13 mouse cellular contexts compared by ENCODE assay signal in the genomic region with DNA sequence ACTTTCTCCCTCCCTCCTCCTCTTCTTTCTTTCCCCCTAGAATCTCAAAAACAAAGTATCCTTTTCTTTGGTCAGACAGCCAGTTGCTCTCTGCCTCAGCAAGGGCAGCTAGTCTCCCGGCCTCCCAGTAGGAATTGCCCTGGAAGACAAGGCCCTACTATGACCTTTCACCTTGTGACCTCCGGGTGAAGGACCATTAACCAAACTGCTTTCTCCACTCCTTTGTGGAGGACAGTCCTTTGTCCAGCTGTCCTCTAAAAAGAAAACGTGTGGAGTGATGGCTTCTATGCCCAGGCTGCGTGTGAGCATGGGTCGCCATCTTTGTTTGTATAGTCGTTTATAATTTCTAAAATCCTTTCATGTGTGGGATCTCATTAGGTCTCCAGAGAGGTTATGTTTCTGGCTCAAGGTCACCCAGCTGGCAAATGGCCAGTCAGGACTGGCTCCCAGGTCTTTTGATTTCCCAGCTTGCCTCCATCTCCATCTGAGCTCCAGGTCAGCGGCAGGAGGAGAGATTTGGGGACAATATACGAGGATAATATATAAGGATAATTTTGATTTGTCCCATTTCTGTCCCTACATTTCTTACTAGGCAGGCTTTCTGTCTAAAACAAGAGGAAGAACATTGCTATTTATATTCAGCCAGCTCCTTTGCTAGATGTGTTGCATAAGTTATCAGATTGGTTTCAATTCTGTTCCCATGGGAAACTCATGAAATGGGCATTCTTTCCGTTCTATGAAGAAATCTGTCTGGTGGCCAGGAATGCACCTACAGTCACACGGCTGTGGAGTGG.
DNase-seq lines count a peak whose midpoint lies in the region; ATAC-seq and TF ChIP-seq lines count a peak whose summit lies in the region.
"Had no signal": no experiment of that assay in that cellular context is flagged by ENCODE, and none has a peak within 500 bp of the region (broad histone marks: within the 10 kb centered on the region; RNA-seq: fewer than 3 reads in every experiment).

No protein-coding gene starts in this region.

- TF ChIP-seq CTCF in layer of hippocampus, adult 2 months (conservative IDR thresholded peaks at IDR 0.05) = no peak
- TF ChIP-seq CTCF in intestine, postnatal 0 days (IDR thresholded peaks at IDR 0.05; ENCODE audit: low read depth) = no peak

- peaks cover 4% of the 10 kb centered on the region for H3K9me3 ChIP-seq in intestine, postnatal 0 days (ENCODE audit: control insufficient read depth)
- H3K9me3 ChIP-seq: heart, embryonic 10.5 days had no signal

- H3K36me3 ChIP-seq in intestine, postnatal 0 days (ENCODE audit: control insufficient read depth, insufficient read depth) = no peaks in the 10 kb centered on the region
- H3K36me3 ChIP-seq: heart, embryonic 10.5 days; hindbrain, embryonic 12.5 days; limb, embryonic 10.5 days had no signal

- H3K4me3 ChIP-seq in layer of hippocampus, adult 2 months = no peak overlapping the region
- no peak overlapping the region for H3K4me3 ChIP-seq in intestine, postnatal 0 days (ENCODE audit: low read depth, low read length)
- H3K4me3 ChIP-seq: erythroblast, embryonic 14.5 days; heart, embryonic 10.5 days; hindbrain, embryonic 12.5 days; limb, embryonic 10.5 days; midbrain, embryonic 13.5 days had no signal

- WGBS in intestine, postnatal 0 days = 83% methylated on average over 10 of the region's 10 CpGs

- no peak for ATAC-seq in megakaryocyte progenitor cell, adult 5-6 weeks (replicated peaks; ENCODE audit: poor library complexity)
- no peak for ATAC-seq in intestine, postnatal 0 days
- ATAC-seq: liver, postnatal 0 days; midbrain, embryonic 13.5 days had no signal

- no peaks in the 10 kb centered on the region for H3K4me1 ChIP-seq in intestine, postnatal 0 days (replicated peaks; ENCODE audit: control insufficient read depth, insufficient read depth, low read length)
- H3K4me1 ChIP-seq: heart, embryonic 10.5 days; hindbrain, embryonic 12.5 days; midbrain, embryonic 13.5 days had no signal

- H3K27me3 ChIP-seq in intestine, postnatal 0 days (replicated peaks; ENCODE audit: control insufficient read depth, insufficient read depth, low read length) = no peaks in the 10 kb centered on the region
- H3K27me3 ChIP-seq: hindbrain, embryonic 12.5 days; midbrain, embryonic 13.5 days had no signal

- peak overlapping the region; percentile 73 for H3K27ac ChIP-seq in layer of hippocampus, adult 2 months
- H3K27ac ChIP-seq in intestine, postnatal 0 days (ENCODE audit: low read depth, low read length) = no peak overlapping the region
- H3K27ac ChIP-seq: heart, embryonic 10.5 days; hindbrain, embryonic 12.5 days; limb, embryonic 10.5 days; midbrain, embryonic 13.5 days had no signal

- DNase-seq in layer of hippocampus, adult 2 months (ENCODE audit: low spot score in 2 of 2) = peak in 1 of 2 experiments; percentile 39
- no peak for DNase-seq in layer of hippocampus, postnatal 36 days
- DNase-seq in testis, postnatal 10 days (ENCODE audit: low spot score) = peak; percentile 68
- DNase-seq in testis, postnatal 14 days (ENCODE audit: low spot score) = no peak
- DNase-seq in fibroblast of lung, adult 2 months (ENCODE audit: low read depth) = peak; percentile 65
- DNase-seq: liver, postnatal 0 days had no signal

- no peak overlapping the region for H3K9ac ChIP-seq in intestine, postnatal 0 days (ENCODE audit: low read depth, low read length)
- H3K9ac ChIP-seq: hindbrain, embryonic 12.5 days; liver, postnatal 0 days; midbrain, embryonic 13.5 days had no signal

- no peak overlapping the region for H3K4me2 ChIP-seq in intestine, postnatal 0 days (replicated peaks; ENCODE audit: low read depth)
- H3K4me2 ChIP-seq: hindbrain, embryonic 12.5 days; midbrain, embryonic 13.5 days had no signal

Comparison
In these comparisons a context has a peak if more than half of its experiments do, and no peak if none do; other contexts are left out.
1. DNase-seq: peak in testis, postnatal 10 days (single experiment) and fibroblast of lung, adult 2 months (single experiment); none in layer of hippocampus, postnatal 36 days (0 of 2) and testis, postnatal 14 days (single experiment).